Mouse (Mus musculus) neural tube, embryonic 12.5 days (tissue): ENCODE measurements at regions not wholly inside any gene's neighbourhood (a gene's known extent, or its start where the extent isn't known, plus 50 kb on each side); places are given as distances from the start of the nearest gene placed in this dataset.
"Not testable (repeated sequence)": the region's sequence is repeated elsewhere in the genome, so short reads cannot be mapped to it uniquely, and the experiment has no call there.

Source experiments
- ATAC-seq: fragments of 200-750 bp; cut with Nextera tagmentation; 2 replicates; pipeline ENCODE4 v1.8.0; 2017; ENCODE audit warnings: low read depth, mild to moderate bottlenecking, moderate TSS enrichment, moderate library complexity; ENCODE audit not compliant: low FRiP score
- H3K27ac ChIP-seq: fragments of 300-500 bp; sonication (generic); 2 replicates; pipeline ENCODE4 v1.5.1; 2016
- H3K27me3 ChIP-seq: fragments of 300-500 bp; sonication (generic); replicated peaks from 2 replicates; pipeline ENCODE4 v1.6.1; 2016; ENCODE audit warnings: mild to moderate bottlenecking
- H3K36me3 ChIP-seq: fragments of 300-500 bp; sonication (generic); 2 replicates; pipeline ENCODE4 v1.6.1; 2016; ENCODE audit warnings: mild to moderate bottlenecking
- H3K4me1 ChIP-seq: fragments of 300-500 bp; sonication (generic); 2 replicates; pipeline ENCODE4 v1.6.1; 2016
- H3K4me2 ChIP-seq: fragments of 300-500 bp; sonication (generic); replicated peaks from 2 replicates; pipeline ENCODE4 v1.6.1; 2016; ENCODE audit warnings: mild to moderate bottlenecking
- H3K4me3 ChIP-seq: fragments of 300-500 bp; sonication (generic); 2 replicates; pipeline ENCODE4 v1.5.1; 2016
- H3K9ac ChIP-seq: fragments of 300-500 bp; sonication (generic); 2 replicates; pipeline ENCODE4 v1.6.1; 2016; ENCODE audit warnings: mild to moderate bottlenecking
- H3K9me3 ChIP-seq: fragments of 300-500 bp; sonication (generic); 2 replicates; pipeline ENCODE4 v1.6.1; 2016; ENCODE audit warnings: mild to moderate bottlenecking
- WGBS: fragments of 180-500 bp; shearing (Covaris S2); methylation state at CpG from one replicate; pipeline ENCODE4 v1.1.7; 2016; 5-methylcytosine and 5-hydroxymethylcytosine counted together

DNA sequence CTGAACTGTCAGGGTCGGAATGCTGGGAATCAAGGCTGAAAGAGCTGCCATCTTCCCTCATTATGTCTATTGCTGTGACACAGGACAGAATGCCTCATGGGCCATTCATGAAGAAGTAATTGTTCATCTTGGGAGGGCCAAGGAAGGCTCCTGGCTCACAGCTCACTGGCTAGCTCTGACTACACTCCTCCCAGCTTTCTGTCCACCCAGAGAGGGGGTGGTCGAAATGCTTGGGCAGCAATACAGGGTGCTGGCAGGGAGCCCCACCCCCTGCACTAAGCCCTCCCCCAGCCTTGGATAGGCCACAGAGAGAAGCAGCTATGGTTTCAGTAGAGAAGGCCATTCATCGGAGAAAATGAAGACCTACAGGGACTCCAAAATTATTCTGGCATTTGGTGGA, 192.2 kb upstream of the Prok2 start:
- Histone ChIP-seq H3K9ac (no peak overlapping the region), H3K9me3 (0 out of 2 replicates have a peak, but pooled peaks cover 7% of the 10 kb centered on the region), H3K4me3 (no peak overlapping the region), H3K27me3 (peaks cover 8% of the 10 kb centered on the region), H3K4me1 (no peaks in the 10 kb centered on the region; the same call in 1 of the 2 replicates), H3K36me3 (no peaks in the 10 kb centered on the region), H3K27ac (no peak overlapping the region), H3K4me2 (no peak overlapping the region)
- no peak for ATAC-seq
- 71% methylated on average over 3 of the region's 3 CpGs for WGBS

GRCm38 (mm10) chr6:99909921-99910320, 183.7 kb upstream of the Prok2 start:
- 77% methylated on average over 7 of the region's 7 CpGs for WGBS
- H3K9me3 ChIP-seq = no peaks in the 10 kb centered on the region
- H3K4me2 ChIP-seq = no peak overlapping the region
- no peak for ATAC-seq
- H3K4me1 ChIP-seq = no peaks in the 10 kb centered on the region
- no peak overlapping the region for H3K4me3 ChIP-seq
- no peak overlapping the region for H3K27ac ChIP-seq
- H3K9ac ChIP-seq = no peak overlapping the region
- H3K36me3 ChIP-seq = no peaks in the 10 kb centered on the region
- H3K27me3 ChIP-seq = peaks cover 12% of the 10 kb centered on the region

- H3K4me2 ChIP-seq = no peak overlapping the region
- H3K9ac ChIP-seq = no peak overlapping the region
- no peaks in the 10 kb centered on the region for H3K36me3 ChIP-seq
- H3K4me3 ChIP-seq = no peak overlapping the region
- no peak overlapping the region for H3K27ac ChIP-seq
- WGBS = 79% methylated on average over 7 of the region's 7 CpGs
- no peaks in the 10 kb centered on the region for H3K4me1 ChIP-seq
- H3K9me3 ChIP-seq = no peaks in the 10 kb centered on the region
- peaks cover 8% of the 10 kb centered on the region; the same call in 1 of the 2 replicates for H3K27me3 ChIP-seq
- no peak for ATAC-seq
Measured at GRCm38 (mm10) chr6:99909459-99909858, 183.3 kb upstream of the Prok2 start.

DNA sequence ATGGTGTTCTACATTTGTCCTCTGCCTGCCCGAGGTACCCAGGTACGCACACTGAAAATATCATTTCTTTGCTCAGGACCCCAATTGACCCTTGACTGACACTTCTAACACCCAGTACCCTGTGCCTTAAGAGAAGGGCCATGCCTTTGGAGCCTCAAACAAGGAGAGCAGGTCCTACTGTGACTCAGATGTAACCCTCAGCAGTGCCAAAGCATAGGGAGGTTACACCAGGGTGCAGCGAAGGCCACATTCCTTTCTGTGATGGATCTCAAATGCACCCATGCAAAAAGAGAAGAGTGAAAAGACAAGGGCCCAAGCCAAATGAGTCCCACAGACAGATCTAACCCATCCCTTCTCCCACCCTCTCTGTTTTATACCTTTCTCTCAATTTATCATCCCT, 181.9 kb upstream of the Prok2 start:
- Histone ChIP-seq H3K9ac (no peak overlapping the region), H3K27ac (no peak overlapping the region), H3K27me3 (peaks cover 15% of the 10 kb centered on the region; the same call in 1 of the 2 replicates), H3K4me2 (no peak overlapping the region), H3K4me1 (no peaks in the 10 kb centered on the region), H3K36me3 (no peaks in the 10 kb centered on the region), H3K4me3 (no peak overlapping the region), H3K9me3 (no peaks in the 10 kb centered on the region)
- 90% methylated on average over 3 of the region's 3 CpGs for WGBS
- ATAC-seq = no peak

DNA sequence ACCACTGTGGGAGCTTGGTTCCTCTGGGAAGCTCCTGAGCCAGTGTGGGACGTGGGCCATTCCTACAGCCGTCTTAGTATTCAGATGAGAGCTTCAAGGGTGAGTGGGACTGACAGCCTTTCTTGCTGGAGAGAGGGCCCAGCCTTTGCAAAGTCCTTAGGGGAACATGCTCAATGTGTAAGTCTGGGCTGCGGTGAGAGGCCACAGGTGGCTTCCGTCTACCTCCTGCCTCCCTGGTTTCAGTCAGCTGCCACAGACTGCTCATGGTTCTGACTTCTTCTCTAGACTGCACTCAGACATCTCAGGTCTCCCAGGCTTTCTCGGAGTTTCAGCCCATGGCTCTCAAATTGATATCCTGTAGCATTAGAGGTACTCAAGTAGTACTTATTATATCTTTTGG, 179.0 kb upstream of the Prok2 start:
- peaks cover 24% of the 10 kb centered on the region for H3K27me3 ChIP-seq
- H3K4me3 ChIP-seq = no peak overlapping the region
- no peak for ATAC-seq

GRCm38 (mm10) chr6:99904607-99905006, 178.4 kb upstream of the Prok2 start:
- no peak for ATAC-seq
- Histone ChIP-seq H3K27me3 (peaks cover 19% of the 10 kb centered on the region; the same call in 1 of the 2 replicates), H3K27ac (no peak overlapping the region), H3K36me3 (no peaks in the 10 kb centered on the region), H3K4me1 (no peaks in the 10 kb centered on the region), H3K9me3 (no peaks in the 10 kb centered on the region), H3K4me3 (no peak overlapping the region), H3K4me2 (no peak overlapping the region), H3K9ac (no peak overlapping the region)
- 76% methylated on average over 4 of the region's 4 CpGs for WGBS

More for the DNA sequence above, 179.0 kb upstream of the Prok2 start:
- Histone ChIP-seq H3K9ac (no peak overlapping the region), H3K36me3 (no peaks in the 10 kb centered on the region), H3K4me1 (no peaks in the 10 kb centered on the region), H3K27ac (no peak overlapping the region), H3K9me3 (no peaks in the 10 kb centered on the region), H3K4me2 (no peak overlapping the region)
- WGBS = 91% methylated on average over 5 of the region's 5 CpGs

DNA sequence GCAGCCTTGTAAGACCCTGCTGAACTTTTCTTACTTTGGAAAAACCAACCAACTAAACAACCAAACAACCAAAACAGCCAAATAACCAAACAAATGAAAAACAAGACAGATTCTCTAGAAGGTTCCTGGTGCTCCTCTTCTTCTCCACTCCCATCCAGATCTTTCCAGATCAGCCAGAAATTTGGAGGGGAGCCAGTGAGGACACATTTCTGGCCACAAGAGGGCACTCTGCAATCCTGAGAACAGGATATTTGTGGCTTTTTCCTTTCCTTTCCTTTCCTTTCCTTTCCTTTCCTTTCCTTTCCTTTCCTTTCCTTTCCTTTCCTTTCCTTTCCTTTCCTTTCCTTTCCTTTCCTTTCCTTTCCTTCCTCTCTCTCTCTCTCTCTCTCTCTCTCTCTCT, 177.9 kb upstream of the Prok2 start:
- not testable (repeated sequence) for H3K9ac ChIP-seq

DNA sequence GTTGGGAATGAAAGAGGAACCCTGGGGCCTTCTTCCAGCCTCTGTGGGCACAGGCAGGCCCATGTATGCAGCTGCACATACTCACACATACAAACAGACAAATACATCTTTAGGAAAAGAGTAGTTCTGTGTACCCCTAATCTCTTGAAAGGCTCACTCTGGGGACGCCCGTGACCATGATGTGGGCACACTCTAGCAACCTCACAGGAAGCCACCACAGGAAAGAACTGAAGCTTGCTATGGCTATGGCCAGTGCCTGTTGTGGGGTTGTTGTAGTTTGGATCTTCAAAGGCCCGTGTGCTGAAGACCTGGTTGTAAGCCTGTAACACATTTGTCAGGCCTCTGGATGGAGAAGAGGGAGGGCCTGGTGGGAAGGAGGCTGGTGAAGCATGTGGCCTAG, 175.4 kb upstream of the Prok2 start:
- ATAC-seq = no peak
- no peak overlapping the region for H3K4me3 ChIP-seq
- H3K27me3 ChIP-seq = peaks cover 20% of the 10 kb centered on the region; the same call in 1 of the 2 replicates
- H3K36me3 ChIP-seq = no peaks in the 10 kb centered on the region
- H3K4me2 ChIP-seq = no peak overlapping the region
- H3K4me1 ChIP-seq = no peaks in the 10 kb centered on the region
- WGBS = 84% methylated on average over 3 of the region's 3 CpGs
- H3K27ac ChIP-seq = no peak overlapping the region
- no peak overlapping the region for H3K9ac ChIP-seq
- H3K9me3 ChIP-seq = no peaks in the 10 kb centered on the region

More for the DNA sequence above, 177.9 kb upstream of the Prok2 start:
- H3K27ac ChIP-seq, H3K4me3 ChIP-seq, H3K9me3 ChIP-seq, H3K36me3 ChIP-seq, ATAC-seq, H3K4me1 ChIP-seq, H3K4me2 ChIP-seq: not testable (repeated sequence)
- peaks cover 19% of the 10 kb centered on the region; the same call in 1 of the 2 replicates for H3K27me3 ChIP-seq

DNA sequence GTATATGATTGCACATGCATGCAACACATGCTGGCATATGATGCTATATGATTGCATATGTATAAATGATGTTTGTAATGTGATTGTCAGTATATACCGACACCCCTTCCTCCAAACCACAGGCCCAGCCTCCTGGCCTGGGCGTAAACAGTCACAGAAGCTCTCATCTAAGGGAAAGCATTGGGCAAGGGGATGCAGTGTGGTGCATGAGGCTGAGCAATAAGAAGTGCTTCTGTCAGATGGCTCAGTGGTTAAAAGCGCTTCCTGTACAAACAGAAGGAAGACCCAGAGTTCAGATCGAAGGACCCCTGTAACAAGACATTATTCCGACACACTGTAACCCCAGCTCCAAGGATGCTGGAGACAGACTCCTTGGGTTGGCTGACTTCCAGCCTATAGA, 175.0 kb upstream of the Prok2 start:
- Histone ChIP-seq H3K9ac (no peak overlapping the region), H3K9me3 (no peaks in the 10 kb centered on the region), H3K27me3 (peaks cover 21% of the 10 kb centered on the region; the same call in 1 of the 2 replicates), H3K27ac (no peak overlapping the region), H3K4me3 (no peak overlapping the region), H3K4me1 (no peaks in the 10 kb centered on the region), H3K4me2 (no peak overlapping the region), H3K36me3 (no peaks in the 10 kb centered on the region)
- ATAC-seq = no peak
- 92% methylated on average over 5 of the region's 5 CpGs for WGBS

DNA sequence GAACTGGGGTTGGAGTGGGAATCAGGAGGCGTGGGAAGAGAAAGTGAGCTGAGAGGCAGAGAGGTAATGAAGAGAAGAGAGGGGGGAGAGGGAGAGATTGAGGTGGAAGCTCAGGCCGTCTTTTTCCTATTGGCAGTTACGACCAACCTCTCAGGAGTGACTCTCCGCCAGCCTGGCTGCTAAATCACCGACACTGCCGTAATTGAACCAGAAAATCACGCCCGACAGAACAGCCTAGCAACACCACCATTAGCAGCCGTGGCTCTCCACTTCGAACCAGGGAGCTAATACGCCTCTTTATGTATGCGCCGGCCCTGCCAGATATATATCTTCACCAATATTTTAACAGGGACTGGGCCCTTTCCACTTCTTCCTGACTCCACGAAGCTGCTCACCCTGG, 173.5 kb upstream of the Prok2 start:
- Histone ChIP-seq H3K4me3 (no peak overlapping the region), H3K9ac (no peak overlapping the region), H3K4me2 (no peak overlapping the region), H3K36me3 (no peaks in the 10 kb centered on the region), H3K27me3 (peaks cover 24% of the 10 kb centered on the region), H3K4me1 (no peaks in the 10 kb centered on the region), H3K9me3 (no peaks in the 10 kb centered on the region), H3K27ac (no peak overlapping the region)
- no peak for ATAC-seq
- 36% methylated on average over 14 of the region's 14 CpGs for WGBS

- H3K9me3 ChIP-seq = no peaks in the 10 kb centered on the region
- WGBS = 86% methylated on average over 2 of the region's 2 CpGs
- no peak overlapping the region for H3K27ac ChIP-seq
- H3K4me3 ChIP-seq = no peak overlapping the region
- H3K4me2 ChIP-seq = no peak overlapping the region
- H3K4me1 ChIP-seq = no peaks in the 10 kb centered on the region
- H3K27me3 ChIP-seq = peaks cover 18% of the 10 kb centered on the region
- H3K36me3 ChIP-seq = no peaks in the 10 kb centered on the region
- no peak overlapping the region for H3K9ac ChIP-seq
- no peak for ATAC-seq
Measured at GRCm38 (mm10) chr6:99898077-99898476, 171.9 kb upstream of the Prok2 start.

DNA sequence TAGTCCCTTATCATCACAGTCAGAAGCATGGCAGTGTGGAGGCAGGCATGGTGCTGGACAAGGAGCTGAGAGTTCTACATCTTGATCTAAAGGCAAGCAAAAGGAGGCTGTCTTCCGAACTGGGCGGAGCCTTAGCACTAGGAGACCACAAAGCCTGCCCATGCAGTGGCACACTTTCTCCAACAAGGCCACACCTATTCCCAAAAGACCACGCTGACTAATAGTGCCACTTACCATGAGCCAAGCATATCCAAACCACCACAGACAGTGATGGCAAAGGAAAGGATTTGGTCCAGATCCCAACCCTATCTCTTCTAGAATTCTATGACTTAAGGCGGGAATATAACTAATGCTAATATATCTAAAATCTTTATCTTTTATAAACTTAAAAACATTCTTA, 169.4 kb upstream of the Prok2 start:
- H3K4me2 ChIP-seq = no peak overlapping the region
- H3K27ac ChIP-seq = no peak overlapping the region
- WGBS = 92% methylated on average over 4 of the region's 4 CpGs
- no peaks in the 10 kb centered on the region for H3K36me3 ChIP-seq
- no peak for ATAC-seq
- H3K9me3 ChIP-seq = no peaks in the 10 kb centered on the region
- no peak overlapping the region for H3K9ac ChIP-seq
- H3K27me3 ChIP-seq = peaks cover 9% of the 10 kb centered on the region; the same call in 1 of the 2 replicates
- no peak overlapping the region for H3K4me3 ChIP-seq
- no peaks in the 10 kb centered on the region for H3K4me1 ChIP-seq

DNA sequence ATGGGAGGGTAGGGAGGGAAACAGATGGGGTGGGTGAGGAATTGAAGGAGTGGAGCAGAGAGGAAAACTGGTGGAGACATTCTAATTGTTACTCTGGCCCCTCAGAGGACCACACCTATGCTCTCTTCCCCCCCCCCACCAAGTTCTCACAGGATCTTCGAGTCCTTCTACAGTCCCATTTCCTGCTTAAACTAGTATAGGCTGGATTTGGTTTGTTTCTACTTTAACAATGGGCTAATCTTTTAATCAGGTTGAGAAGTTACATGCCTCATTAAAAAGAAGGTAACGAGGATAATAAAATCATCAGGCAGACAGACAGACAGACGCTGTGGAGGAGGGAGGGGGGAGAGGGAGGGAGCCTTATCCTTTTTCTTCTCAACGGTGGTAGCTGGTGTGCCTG, 167.7 kb upstream of the Prok2 start:
- Histone ChIP-seq H3K4me1 (no peaks in the 10 kb centered on the region), H3K36me3 (no peaks in the 10 kb centered on the region), H3K4me2 (no peak overlapping the region), H3K9me3 (no peaks in the 10 kb centered on the region), H3K27me3 (peaks cover 12% of the 10 kb centered on the region; the same call in 1 of the 2 replicates), H3K9ac (no peak overlapping the region), H3K4me3 (no peak overlapping the region), H3K27ac (no peak overlapping the region)
- WGBS = 31% methylated on average over 4 of the region's 4 CpGs
- no peak for ATAC-seq
